Mouse (Mus musculus) 3T3-L1 (cell line): Measurements from ENCODE around the gene Sh2d5.

ENCODE experiments used
- DNase-seq: peaks from one replicate; pipeline ENCODE4 v3.0.0-alpha.2; 2015; ENCODE audit warnings: low read depth, low spot score

The Sh2d5 gene

DNA sequence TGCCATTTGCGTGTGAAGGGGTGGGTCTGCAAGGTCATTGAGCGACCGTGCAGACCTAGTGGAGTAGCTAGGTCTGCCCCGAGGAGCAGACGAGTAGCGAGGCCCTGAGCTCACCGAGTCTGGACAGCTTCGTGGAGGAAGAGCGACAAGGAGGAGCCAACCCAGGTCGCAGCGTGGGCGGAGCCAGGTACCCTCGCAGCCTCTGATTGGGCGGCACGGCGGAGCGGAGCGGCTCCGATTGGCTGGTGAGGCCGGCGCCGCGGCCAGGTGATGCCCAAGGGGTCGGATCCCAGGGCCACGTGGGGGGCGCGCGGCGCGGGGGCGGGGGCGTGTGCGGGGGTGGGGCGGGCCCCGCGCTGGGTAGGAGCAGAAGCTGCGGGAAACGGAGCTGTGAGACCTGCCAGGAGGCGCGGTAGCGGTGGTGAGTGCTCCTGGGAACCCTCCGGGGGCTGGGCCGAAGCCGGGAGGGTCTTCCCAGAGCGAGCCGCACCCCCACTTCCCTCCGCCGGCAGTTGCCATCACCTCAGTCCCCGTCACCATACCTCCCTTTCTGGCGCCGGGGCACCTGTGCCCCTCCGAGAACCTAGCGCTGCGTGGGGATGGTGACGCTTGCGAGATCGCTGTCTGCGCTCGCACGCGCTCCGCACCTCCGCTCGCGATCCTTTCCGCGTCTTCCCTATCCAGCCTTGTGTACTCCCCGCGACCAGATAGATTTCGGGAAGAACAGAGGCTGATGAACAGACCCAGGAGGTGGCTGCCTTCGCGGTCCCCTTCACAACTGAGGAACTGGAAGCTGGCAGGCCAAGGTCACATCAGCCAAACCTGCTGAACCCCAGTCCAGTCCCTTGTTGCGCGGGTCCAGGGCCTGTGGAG lies at the start of gene Sh2d5, which contains the start of gene Kif17:
TSS of gene Sh2d5 (plus strand) at position 316 of the 873 bp plus-strand sequence.
TSS of gene Kif17 (plus strand) at position 348 of the 873 bp plus-strand sequence.
- DNase-seq, result no peak

DNA sequence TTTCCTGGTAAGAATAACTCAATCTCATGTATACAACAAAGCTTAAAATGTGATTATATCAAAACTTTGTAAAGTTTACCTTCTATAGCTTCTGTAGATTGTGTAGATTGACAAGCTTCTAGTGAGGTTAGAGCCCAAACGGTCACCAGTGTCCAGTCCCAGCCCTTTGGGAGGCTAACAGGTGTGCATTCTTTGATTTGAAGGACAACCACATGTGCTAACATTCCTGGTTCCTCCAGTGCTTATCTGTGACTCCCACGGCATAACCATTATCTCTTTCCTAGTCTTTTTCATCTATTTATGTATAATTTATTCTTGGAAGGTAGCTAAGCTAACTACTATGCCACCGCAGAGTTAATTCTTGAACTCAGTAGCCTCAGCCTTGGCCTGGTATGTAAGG lies 49.4 kb upstream of the Sh2d5 start:
- no peak for DNase-seq

DNA sequence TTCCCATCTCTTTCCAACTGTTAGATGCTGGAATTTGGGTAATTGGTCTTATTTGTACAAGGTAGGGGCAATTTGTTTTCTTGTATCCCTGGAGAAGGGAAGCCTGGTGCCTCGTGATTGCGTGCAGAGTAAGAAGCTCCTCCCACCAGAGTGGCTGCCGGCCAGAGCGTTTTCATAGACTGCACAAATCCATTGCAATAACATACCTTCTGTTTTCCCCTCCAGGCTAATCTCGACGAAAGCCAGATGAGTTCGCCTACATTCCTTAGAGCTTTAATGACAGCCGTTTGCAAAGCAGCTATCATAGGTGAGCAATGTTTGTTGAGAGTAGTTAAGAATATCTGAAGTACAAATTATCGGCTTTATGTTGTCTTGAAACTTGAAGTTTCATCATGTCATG lies 48.5 kb upstream of the Sh2d5 start:
- no peak for DNase-seq

- DNase-seq, result no peak
Measured at GRCm38 (mm10) chr4:138210116-138210515, 40.1 kb upstream of the Sh2d5 start.

- DNase-seq, result peak; percentile 90
Measured at GRCm38 (mm10) chr4:138213861-138214260, 36.3 kb upstream of the Sh2d5 start.

- peak; percentile 6 for DNase-seq
Measured at GRCm38 (mm10) chr4:138215671-138216199, 34.5 kb upstream of the Sh2d5 start.

- DNase-seq, result peak; percentile 70
Measured at GRCm38 (mm10) chr4:138216200-138216890, 33.9 kb upstream of the Sh2d5 start, which contains the start of gene Hp1bp3. Gene Hp1bp3 (plus strand): TSS chr4:138216296.

GRCm38 (mm10) chr4:138216891-138217392 lies 33.3 kb upstream of the Sh2d5 start:
- peak; percentile 94 for DNase-seq

- DNase-seq, result peak; percentile 28
Measured at GRCm38 (mm10) chr4:138217441-138217840, 32.8 kb upstream of the Sh2d5 start.

GRCm38 (mm10) chr4:138217951-138218685 lies 32.1 kb upstream of the Sh2d5 start:
- peak; percentile 13 for DNase-seq

DNA sequence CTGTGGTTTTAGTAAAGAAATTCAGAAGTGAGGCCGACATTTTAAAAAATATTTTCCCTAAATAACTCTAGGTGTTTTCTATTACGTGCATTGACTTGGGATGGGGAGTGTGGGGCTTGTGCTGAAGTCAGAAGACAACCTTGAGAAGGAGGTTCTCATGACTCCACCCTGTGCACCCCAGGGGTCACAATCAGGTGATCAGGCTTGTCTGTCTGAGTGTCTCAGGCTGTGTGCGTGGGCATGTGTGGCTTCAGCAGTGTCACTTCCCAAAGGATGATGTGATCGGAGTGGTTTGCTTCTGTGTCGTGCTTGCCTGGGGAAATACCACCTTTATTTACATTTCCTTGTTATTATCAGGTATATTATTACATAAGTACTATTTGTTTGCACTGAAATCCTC lies 30.9 kb upstream of the Sh2d5 start:
- DNase-seq, result no peak

DNA sequence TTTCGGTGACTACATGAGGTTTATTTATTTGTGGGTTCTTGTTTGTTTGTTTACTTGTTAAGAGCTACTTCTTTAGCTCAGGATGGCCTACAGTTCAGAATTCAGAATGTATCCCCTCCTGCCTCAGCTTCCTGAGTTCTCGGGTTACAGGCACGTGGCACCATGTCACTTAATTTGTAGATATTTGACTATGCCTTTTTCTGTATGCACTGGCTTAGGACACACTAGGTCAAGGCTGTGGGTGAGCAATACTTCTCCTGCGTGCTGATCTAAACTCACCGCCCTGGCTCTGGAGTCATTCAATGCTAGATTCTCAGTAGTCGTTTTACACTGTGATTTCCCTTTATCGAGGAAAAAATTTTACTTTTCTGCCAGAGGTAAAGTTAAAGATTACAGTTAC lies 29.4 kb upstream of the Sh2d5 start:
- DNase-seq, result no peak

- DNase-seq, result no peak
Measured at GRCm38 (mm10) chr4:138221406-138221805, 28.8 kb upstream of the Sh2d5 start.

- no peak for DNase-seq
Measured at GRCm38 (mm10) chr4:138222396-138222795, 27.8 kb upstream of the Sh2d5 start.

- DNase-seq, result no peak
Measured at GRCm38 (mm10) chr4:138223623-138224022, 26.6 kb upstream of the Sh2d5 start.

GRCm38 (mm10) chr4:138246756-138247665 lies 3.2 kb upstream of the Sh2d5 start:
- DNase-seq, result peak; percentile 6

- no peak for DNase-seq
Measured at GRCm38 (mm10) chr4:138251819-138252218, 1.6 kb downstream of the Sh2d5 start.

DNA sequence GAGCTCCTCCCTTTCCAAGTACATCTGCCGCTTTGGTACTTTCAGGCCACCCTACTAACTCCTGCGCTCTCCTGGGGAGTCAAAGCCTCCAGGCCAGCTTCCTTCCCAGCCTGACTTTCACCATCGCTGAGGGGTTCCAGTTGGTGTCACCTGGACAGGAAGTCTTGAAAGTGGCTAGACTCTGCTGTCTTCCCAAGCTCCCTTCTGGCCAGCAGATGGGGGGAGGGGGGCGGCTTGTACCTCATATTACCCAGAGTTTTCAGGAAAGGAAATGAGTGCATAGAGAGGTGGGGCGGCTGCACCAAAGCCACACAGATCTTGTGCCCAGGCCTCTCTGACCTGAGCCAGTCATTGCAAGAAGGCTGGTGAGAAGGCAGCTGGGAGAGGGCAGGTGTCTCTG lies 2.0 kb downstream of the Sh2d5 start:
- no peak for DNase-seq

DNA sequence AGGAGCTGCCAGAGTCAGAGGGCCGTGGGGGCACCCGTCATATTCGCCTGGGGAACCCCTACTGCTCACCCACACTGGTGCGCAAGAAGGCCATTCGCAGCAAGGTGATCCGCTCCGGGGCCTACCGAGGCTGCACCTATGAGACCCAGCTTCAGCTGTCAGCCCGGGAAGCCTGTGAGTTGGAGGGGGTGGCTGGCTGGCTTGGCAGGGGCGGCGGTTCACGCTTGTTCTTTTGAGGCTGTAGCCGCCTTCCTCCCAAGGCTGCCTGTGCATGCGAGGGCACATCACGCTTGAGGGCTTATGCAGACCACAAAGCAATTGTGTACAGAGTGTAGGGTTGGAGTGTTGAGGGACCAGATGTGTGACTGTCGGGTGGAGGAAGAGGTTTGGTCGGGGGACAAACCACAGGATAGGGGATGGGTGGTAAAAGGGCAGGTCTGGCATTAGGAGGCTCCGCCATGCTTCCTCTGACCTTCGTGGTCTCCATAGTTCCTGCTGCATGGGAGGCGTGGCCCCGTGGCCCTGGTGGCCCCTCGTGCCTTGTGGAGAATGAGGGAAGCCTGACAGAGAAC lies 7.0 kb downstream of the Sh2d5 start:
- DNase-seq, result no peak

GRCm38 (mm10) chr4:138258663-138259062 lies 8.5 kb downstream of the Sh2d5 start:
- no peak for DNase-seq
